Mouse (Mus musculus) frontal cortex, adult (tissue): ENCODE measurements around the gene Ninl.

Source experiments
- ATAC-seq: cut with Nextera tagmentation; 2 replicates; pipeline ENCODE4 v1.9.2; 2017; ENCODE audit warnings: mild to moderate bottlenecking, moderate library complexity, mixed read lengths; ENCODE audit not compliant: low TSS enrichment

Gene Ninl

DNA sequence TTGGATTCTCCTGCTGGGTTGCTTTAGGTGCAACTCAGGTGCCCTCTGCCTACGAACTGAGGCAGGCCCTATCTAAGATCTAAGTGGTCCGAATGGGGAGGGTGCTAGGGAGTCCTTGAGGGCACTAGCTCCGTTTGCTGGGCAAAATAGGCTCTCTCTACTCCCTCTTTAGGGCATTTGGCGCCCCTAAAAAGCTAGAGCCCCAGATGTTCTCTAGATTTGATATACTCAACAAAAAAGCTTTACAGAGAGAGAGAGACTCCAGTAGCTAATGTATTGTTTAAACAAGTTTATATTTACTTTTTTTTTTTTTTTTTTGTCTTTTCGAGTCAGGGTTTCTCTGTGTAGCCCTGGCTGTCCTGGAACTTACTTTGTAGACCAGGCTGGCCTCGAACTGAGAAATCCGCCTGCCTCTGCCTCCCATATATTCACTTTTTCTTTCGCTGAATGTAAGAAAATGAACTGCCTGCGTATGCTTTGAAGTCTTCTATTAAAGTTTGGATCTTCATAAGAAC, 134.2 kb downstream of the Ninl start, which contains the start of gene Gins1:
Gene Gins1, plus strand, starts transcription at position 465 of the 515 bp plus-strand sequence.
- peak; percentile 41 for ATAC-seq

DNA sequence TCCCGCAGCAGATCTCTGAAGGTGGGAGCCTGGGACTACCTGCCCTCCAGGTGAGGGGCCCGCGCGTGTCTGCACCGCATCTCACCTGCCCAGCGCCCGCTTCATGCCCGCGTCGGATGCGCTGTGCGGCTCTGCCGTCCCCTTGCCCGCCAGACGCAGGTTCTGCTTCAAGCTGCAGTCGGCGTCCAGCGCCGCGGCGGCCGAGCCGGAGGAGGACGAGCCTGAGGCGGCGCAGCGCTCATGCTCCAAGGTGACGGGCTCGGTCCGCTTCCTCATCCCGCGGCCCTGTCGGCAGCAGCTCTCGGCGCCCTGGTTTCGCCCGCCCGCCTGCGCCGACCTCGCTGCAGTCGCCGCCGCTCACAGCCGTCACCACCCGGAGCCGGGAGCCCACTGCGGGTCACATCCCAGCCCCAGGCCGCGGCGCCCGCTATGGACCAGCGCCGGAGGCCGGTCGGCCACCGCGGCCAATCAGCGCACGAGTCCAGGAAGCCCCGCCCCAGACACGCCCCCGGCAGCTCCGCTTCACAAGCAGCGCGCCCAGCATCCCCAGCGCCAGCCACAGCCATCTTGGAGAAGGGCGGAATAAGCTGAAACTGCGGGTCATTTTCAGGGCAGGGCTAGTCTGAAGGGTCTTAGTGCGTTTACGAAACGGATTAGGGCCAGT, 134.8 kb downstream of the Ninl start, which contains the start of gene Abhd12:
Gene Abhd12, minus strand, starts transcription at position 470 of the 664 bp plus-strand sequence.
- peak; percentile 95 for ATAC-seq

DNA sequence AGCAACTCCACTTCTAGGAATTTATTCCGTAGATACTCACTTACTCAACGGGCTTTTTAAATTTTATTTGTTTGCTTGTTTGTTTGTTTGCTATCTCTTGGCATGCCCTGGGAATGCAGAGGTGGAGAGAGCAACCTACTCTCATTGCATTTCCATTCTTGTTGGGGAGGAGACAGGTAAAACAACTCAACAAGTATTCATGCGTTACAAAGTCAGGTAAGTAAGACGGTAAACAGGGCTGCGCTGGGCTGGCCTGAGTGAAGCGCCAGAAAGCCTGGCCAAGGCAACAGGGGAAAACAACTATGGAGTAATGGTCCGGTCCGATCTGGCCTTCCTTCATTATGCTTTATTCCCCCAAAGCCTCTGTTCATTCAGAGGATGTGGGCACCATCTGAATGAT, 136.8 kb downstream of the Ninl start:
- no peak for ATAC-seq

DNA sequence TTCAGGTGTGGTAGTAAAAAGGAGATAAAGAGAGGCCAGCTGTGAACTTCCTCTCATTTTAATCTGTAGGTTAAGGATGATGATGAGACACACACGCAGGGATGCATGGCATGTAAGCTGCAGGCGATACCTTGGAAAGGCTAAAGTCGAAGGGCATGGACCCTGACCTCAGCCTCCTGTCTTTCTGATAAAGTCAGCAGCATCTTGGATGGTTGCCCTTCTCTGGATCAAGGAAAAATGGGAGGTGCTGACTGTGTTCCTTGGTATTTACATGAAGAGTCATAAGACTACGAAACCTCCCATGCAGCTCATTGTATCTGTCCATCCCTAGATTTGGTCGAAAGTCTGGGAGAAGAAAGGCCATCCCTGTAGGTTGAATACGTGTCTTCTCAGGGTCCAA, 138.8 kb downstream of the Ninl start:
- no peak for ATAC-seq

DNA sequence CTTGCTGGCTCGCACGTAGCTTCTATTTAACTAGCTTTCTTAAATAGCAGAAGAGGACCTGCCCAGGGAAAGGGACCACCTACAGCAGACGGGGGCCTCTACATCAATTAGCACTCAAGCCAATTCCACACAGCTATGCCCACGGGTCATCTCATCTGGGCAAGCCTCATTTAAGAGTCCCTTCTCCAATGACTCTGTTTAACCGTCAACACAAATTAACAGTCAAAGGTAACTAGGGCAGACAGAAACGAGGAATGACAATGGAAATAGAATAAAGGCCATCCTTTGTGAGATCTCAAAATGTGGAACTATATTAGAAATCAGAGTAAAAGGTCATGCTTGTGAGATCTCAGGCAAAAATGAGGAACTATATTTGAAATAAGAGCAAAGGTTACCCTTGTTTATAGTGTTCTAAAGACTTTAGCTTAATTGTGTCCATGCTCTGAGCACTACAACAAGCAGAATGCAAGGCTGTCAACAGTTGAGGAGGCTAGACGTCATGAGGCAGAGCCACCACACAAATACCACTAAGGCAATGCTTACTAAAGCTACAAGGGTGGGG, 143.4 kb downstream of the Ninl start:
- ATAC-seq, result no peak

DNA sequence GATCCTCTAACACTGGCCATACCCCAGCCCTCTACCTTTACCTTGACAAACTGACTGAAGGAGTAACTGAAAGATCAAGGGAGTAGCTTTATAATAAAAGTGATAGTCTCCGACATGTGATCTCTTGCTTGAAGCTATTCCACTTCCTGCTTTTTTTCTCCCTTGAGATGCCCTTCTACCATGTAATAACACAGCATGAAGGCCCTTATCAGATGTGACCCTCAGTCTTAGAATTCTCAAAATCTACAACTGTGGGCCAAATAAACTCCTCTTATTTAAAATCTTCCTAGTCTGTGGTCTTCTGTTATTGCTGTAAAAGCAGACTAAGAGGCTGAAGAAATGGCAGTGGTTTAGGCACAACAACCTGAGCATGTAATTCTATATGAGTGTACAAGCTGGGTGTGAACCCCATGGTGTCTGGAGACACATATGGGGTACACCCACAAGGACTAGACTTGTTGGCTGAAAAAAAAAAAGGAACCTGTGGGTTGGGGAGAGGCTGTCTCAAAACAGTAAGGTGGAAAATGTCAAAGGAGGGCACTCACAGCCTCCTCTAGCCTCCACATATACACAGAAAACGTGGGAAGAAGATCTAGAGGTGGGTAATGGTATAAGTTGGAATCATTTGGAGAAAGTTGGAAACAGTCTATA, 144.4 kb downstream of the Ninl start:
- peak; percentile 76 for ATAC-seq

DNA sequence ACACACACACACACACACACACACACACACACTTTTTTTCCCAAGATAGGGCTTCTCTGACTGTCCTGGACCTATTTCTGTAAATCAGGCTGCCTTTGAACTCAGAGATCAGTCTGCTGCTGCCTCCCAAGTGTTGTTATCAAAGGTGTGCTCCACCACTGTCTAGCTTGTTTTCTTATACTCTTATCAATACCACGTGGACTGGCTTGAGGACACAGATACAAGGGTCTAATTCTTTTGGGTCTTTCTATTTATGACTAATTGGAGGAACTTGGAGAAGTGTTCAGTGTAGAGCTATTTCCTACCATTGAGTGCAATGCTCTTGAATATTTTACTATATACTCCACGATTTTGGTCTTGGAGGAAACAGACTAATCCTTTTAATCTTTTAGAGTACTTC, 151.8 kb downstream of the Ninl start:
- ATAC-seq, result no peak

DNA sequence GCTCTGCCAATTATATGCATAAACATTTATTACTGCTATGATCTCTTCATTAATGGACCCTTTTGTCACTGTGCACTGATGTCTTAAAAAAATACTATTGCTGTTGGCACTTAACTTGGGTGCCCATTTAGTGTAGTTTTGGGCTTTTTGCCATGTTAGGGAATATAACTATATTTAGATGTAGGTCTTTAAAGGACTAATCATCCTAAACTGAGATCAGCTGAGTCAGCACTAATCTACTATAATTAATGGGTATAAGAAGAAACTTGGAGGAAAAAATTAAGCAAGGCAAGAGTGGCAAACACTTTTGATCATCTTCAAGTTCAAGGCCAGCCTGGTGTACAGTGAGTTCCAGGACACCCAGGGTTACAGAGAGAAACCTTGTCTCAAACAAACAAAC, 152.9 kb downstream of the Ninl start:
- no peak for ATAC-seq

DNA sequence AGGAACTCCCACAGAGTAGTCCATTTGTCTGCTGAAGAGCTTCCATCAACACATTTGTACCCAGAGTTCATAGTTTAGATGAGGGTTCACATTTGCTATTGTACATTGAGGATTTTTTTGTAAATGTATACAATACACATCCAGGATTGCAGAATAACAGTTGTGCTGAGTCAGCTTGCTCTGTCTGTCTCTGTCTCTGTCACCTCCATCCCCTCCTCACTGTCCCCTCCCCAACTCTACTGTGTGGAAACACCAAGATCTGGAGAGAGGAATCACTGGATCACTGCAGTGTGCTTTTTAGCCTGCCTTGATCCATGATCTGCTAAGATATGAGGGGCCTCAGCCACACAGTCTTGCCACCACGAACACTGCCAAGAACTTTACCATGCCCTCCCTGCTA, 153.4 kb downstream of the Ninl start:
- ATAC-seq, result no peak

DNA sequence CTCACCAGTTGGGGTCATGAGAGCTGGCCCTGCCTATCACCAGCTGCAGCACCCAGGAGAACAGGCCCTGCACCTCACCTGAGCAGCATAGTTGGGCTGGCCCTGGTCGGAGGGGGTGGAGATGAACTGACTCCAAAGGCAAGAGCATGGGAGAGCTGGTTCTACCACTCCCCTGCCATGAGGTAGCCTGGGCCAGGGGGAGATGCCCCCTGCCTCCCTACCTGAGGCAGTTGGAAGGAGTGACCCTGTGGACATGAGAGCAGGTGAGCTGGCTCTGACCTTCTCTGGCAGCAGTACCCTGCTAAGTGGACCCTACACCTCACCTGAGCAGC, 154.4 kb downstream of the Ninl start:
- no peak for ATAC-seq
